Mouse (Mus musculus) C2C12 (cell line): ENCODE measurements around the gene Nfe2.

Experiments
- CEBPB ChIP-seq: IDR thresholded peaks from one replicate; pipeline ENCODE4 v1.6.1; 2011; ENCODE audit warnings: low read depth, mild to moderate bottlenecking, control low read depth, moderate library complexity
- CTCF ChIP-seq: IDR thresholded peaks from one replicate; pipeline ENCODE4 v1.5.1; 2011; ENCODE audit not compliant: control insufficient read depth, insufficient read depth, insufficient read length
- FOSL1 ChIP-seq: IDR thresholded peaks from one replicate; pipeline ENCODE4 v1.8.0; 2011; ENCODE audit warnings: mild to moderate bottlenecking, low read length; ENCODE audit not compliant: poor library complexity, insufficient read depth, severe bottlenecking
- MAX ChIP-seq: IDR thresholded peaks from one replicate; pipeline ENCODE4 v1.6.1; 2011; ENCODE audit warnings: mild to moderate bottlenecking, control low read depth
- MYOD1 ChIP-seq: IDR thresholded peaks from one replicate; pipeline ENCODE4 v1.6.1; 2011; ENCODE audit warnings: low read depth; ENCODE audit not compliant: control insufficient read depth, insufficient read length
- MYOG ChIP-seq: IDR thresholded peaks from one replicate; pipeline ENCODE4 v1.6.1; 2011; ENCODE audit not compliant: control insufficient read depth, insufficient read length; ENCODE audit errors: extremely low read depth
- USF1 ChIP-seq: IDR thresholded peaks from one replicate; pipeline ENCODE4 v1.6.1; 2011; ENCODE audit warnings: low read depth, mild to moderate bottlenecking, control low read depth, moderate library complexity

- no peak for TF ChIP-seq CTCF
- no peak for TF ChIP-seq MYOG
- TF ChIP-seq MAX: no peak
- TF ChIP-seq USF1: peak; percentile 99
- TF ChIP-seq FOSL1: no peak
- TF ChIP-seq CEBPB: no peak
- TF ChIP-seq MYOD1: no peak
Observed at GRCm38 (mm10) chr15:103272419-103273279, 14.4 kb upstream of the Nfe2 start, which contains the start of gene Copz1.
